Mouse (Mus musculus) spleen, postnatal 10 days (tissue): ENCODE measurements around the gene Hhipl1.

Source experiments
- DNase-seq, 2 experiments: peaks; one replicate each; pipeline ENCODE4 v3.0.0; 2021 to 2022; ENCODE audit warnings: low spot score in 2 of 2

Gene Hhipl1

GRCm38 (mm10) chr12:108305812-108306794, at the start of gene Hhipl1:
TSS of gene Hhipl1 (plus strand) at chr12:108306270.
- DNase-seq = no peak

- no peak for DNase-seq
Observed at GRCm38 (mm10) chr12:108256734-108257133, 49.3 kb upstream of the Hhipl1 start.

GRCm38 (mm10) chr12:108259322-108260049, 46.6 kb upstream of the Hhipl1 start:
- no peak for DNase-seq

- DNase-seq = no peak
Observed at GRCm38 (mm10) chr12:108260950-108261349, 45.1 kb upstream of the Hhipl1 start.

GRCm38 (mm10) chr12:108264918-108265317, 41.2 kb upstream of the Hhipl1 start:
- no peak for DNase-seq

GRCm38 (mm10) chr12:108265831-108266619, 40.0 kb upstream of the Hhipl1 start:
- no peak for DNase-seq

- no peak for DNase-seq
Observed at GRCm38 (mm10) chr12:108267653-108268052, 38.4 kb upstream of the Hhipl1 start.

- no peak for DNase-seq
Observed at GRCm38 (mm10) chr12:108268970-108269369, 37.1 kb upstream of the Hhipl1 start.

- DNase-seq = no peak
Observed at GRCm38 (mm10) chr12:108269699-108270098, 36.4 kb upstream of the Hhipl1 start.

GRCm38 (mm10) chr12:108270240-108270919, 35.7 kb upstream of the Hhipl1 start:
- DNase-seq = no peak

GRCm38 (mm10) chr12:108271351-108272142, 34.5 kb upstream of the Hhipl1 start:
- no peak for DNase-seq

GRCm38 (mm10) chr12:108272143-108272635, 33.9 kb upstream of the Hhipl1 start:
- no peak for DNase-seq

- no peak for DNase-seq
Observed at GRCm38 (mm10) chr12:108273466-108274312, 32.4 kb upstream of the Hhipl1 start.

GRCm38 (mm10) chr12:108274313-108274595, 31.8 kb upstream of the Hhipl1 start:
- no peak for DNase-seq

GRCm38 (mm10) chr12:108274661-108275507, 31.2 kb upstream of the Hhipl1 start, which contains the start of gene Ccdc85c:
TSS of gene Ccdc85c (minus strand) at chr12:108275425.
- peak; percentile 31 to 35 for DNase-seq

- DNase-seq = peak; percentile 57 to 88
Observed at GRCm38 (mm10) chr12:108275508-108275890, 30.6 kb upstream of the Hhipl1 start.

GRCm38 (mm10) chr12:108275920-108276822, 29.9 kb upstream of the Hhipl1 start:
- DNase-seq = peak in 1 of 2 experiments; percentile 42
